Mouse (Mus musculus): Measurements from ENCODE around the gene Aurkaip1. TPM values are rescaled to one million over a fixed set of nuclear protein-coding genes. Genes with fewer than 3 reads are reported as not detected.

The Aurkaip1 gene
- polyA plus RNA-seq, 1 experiment from 2014 or later = 141 TPM

GRCm38 (mm10) chr4:155843231-155843630 is 12.2 kb downstream of the Aurkaip1 start:
- Histone ChIP-seq H3K36me3 (ENCODE audit: control insufficient read depth, insufficient read depth, low read length) (no peaks in the 10 kb centered on the region), H3K27ac (ENCODE audit: low read depth, low read length) (no peak overlapping the region), H3K9me3 (ENCODE audit: control insufficient read depth, low read length) (no peaks in the 10 kb centered on the region), H3K4me3 (ENCODE audit: low read depth, low read length) (no peak overlapping the region), H3K4me2 (ENCODE audit: low read depth, low read length, severe bottlenecking) (no peak overlapping the region), H3K9ac (ENCODE audit: low read length) (no peak overlapping the region), H3K4me1 (replicated peaks; ENCODE audit: control insufficient read depth, insufficient read depth, low read length) (peaks cover 21% of the 10 kb centered on the region; the same call in 1 of the 2 replicates), H3K27me3 (ENCODE audit: control insufficient read depth, insufficient read depth, low read length) (peaks cover 5% of the 10 kb centered on the region; the same call in 1 of the 2 replicates)
- DNase-seq (ENCODE audit: low spot score) (no peak), ATAC-seq (replicated peaks; ENCODE audit: low FRiP score) (no peak)
- 93% methylated on average over 5 of the region's 5 CpGs for WGBS

GRCm38 (mm10) chr4:155846871-155847578 is 16.0 kb downstream of the Aurkaip1 start, which contains the start of gene Dvl1:
Gene Dvl1 (plus strand): TSS chr4:155847402.
- 2% methylated on average over 63 of the region's 65 CpGs for WGBS
- Histone ChIP-seq H3K9me3 (ENCODE audit: control insufficient read depth, low read length) (no peaks in the 10 kb centered on the region), H3K9ac (ENCODE audit: low read length) (peak within 1 kb of the TSS; percentile 88), H3K36me3 (ENCODE audit: control insufficient read depth, insufficient read depth, low read length) (no peaks in the 10 kb centered on the region), H3K27ac (ENCODE audit: low read depth, low read length) (peak within 1 kb of the TSS; percentile 12; the same call in 1 of the 2 replicates), H3K4me1 (replicated peaks; ENCODE audit: control insufficient read depth, insufficient read depth, low read length) (peaks cover 10% of the 10 kb centered on the region; the same call in 1 of the 2 replicates), H3K4me3 (ENCODE audit: low read depth, low read length) (peak within 1 kb of the TSS; percentile 93), H3K27me3 (ENCODE audit: control insufficient read depth, insufficient read depth, low read length) (no peaks in the 10 kb centered on the region), H3K4me2 (ENCODE audit: low read depth, low read length, severe bottlenecking) (peak within 1 kb of the TSS; percentile 89)
- DNase-seq (ENCODE audit: low spot score) (peak; percentile 98), ATAC-seq (replicated peaks; ENCODE audit: low FRiP score) (peak; percentile 94)

- 1% methylated on average over 61 of the region's 69 CpGs for WGBS
- H3K4me2 ChIP-seq (ENCODE audit: low read depth, low read length, severe bottlenecking) = peak overlapping the region; percentile 89
- peak overlapping the region; percentile 88 for H3K9ac ChIP-seq (ENCODE audit: low read length)
- H3K36me3 ChIP-seq (ENCODE audit: control insufficient read depth, insufficient read depth, low read length) = no peaks in the 10 kb centered on the region
- H3K27ac ChIP-seq (ENCODE audit: low read depth, low read length) = peak overlapping the region; percentile 12; the same call in 1 of the 2 replicates
- no peaks in the 10 kb centered on the region for H3K27me3 ChIP-seq (ENCODE audit: control insufficient read depth, insufficient read depth, low read length)
- H3K9me3 ChIP-seq (ENCODE audit: control insufficient read depth, low read length) = no peaks in the 10 kb centered on the region
- DNase-seq (ENCODE audit: low spot score) (peak; percentile 72), ATAC-seq (replicated peaks; ENCODE audit: low FRiP score) (peak; percentile 37)
- peak overlapping the region; percentile 93 for H3K4me3 ChIP-seq (ENCODE audit: low read depth, low read length)
- H3K4me1 ChIP-seq (replicated peaks; ENCODE audit: control insufficient read depth, insufficient read depth, low read length) = peaks cover 10% of the 10 kb centered on the region; the same call in 1 of the 2 replicates
Measured at GRCm38 (mm10) chr4:155847591-155848352, 16.7 kb downstream of the Aurkaip1 start.

- H3K27me3 ChIP-seq (ENCODE audit: control insufficient read depth, insufficient read depth, low read length) = no peaks in the 10 kb centered on the region
- peak overlapping the region; percentile 93 for H3K4me3 ChIP-seq (ENCODE audit: low read depth, low read length)
- 58% methylated on average over 7 of the region's 7 CpGs for WGBS
- peak overlapping the region; percentile 88 for H3K9ac ChIP-seq (ENCODE audit: low read length)
- H3K4me2 ChIP-seq (ENCODE audit: low read depth, low read length, severe bottlenecking) = peak overlapping the region; percentile 89
- no peak for DNase-seq (ENCODE audit: low spot score)
- H3K4me1 ChIP-seq (replicated peaks; ENCODE audit: control insufficient read depth, insufficient read depth, low read length) = peaks cover 10% of the 10 kb centered on the region; the same call in 1 of the 2 replicates
- no peak for ATAC-seq (replicated peaks; ENCODE audit: low FRiP score)
- H3K27ac ChIP-seq (ENCODE audit: low read depth, low read length) = no peak overlapping the region
- no peaks in the 10 kb centered on the region for H3K9me3 ChIP-seq (ENCODE audit: control insufficient read depth, low read length)
- no peaks in the 10 kb centered on the region; the same call in 1 of the 2 replicates for H3K36me3 ChIP-seq (ENCODE audit: control insufficient read depth, insufficient read depth, low read length)
Measured at GRCm38 (mm10) chr4:155848434-155849095, 17.5 kb downstream of the Aurkaip1 start.

- no peak overlapping the region for H3K4me2 ChIP-seq (ENCODE audit: low read depth, low read length, severe bottlenecking)
- H3K9me3 ChIP-seq (ENCODE audit: control insufficient read depth, low read length) = no peaks in the 10 kb centered on the region
- DNase-seq (ENCODE audit: low spot score) (no peak), ATAC-seq (replicated peaks; ENCODE audit: low FRiP score) (no peak)
- H3K4me3 ChIP-seq (ENCODE audit: low read depth, low read length) = no peak overlapping the region
- H3K36me3 ChIP-seq (ENCODE audit: control insufficient read depth, insufficient read depth, low read length) = no peaks in the 10 kb centered on the region; the same call in 1 of the 2 replicates
- H3K27ac ChIP-seq (ENCODE audit: low read depth, low read length) = no peak overlapping the region
- no peak overlapping the region for H3K9ac ChIP-seq (ENCODE audit: low read length)
- H3K4me1 ChIP-seq (replicated peaks; ENCODE audit: control insufficient read depth, insufficient read depth, low read length) = peaks cover 10% of the 10 kb centered on the region; the same call in 1 of the 2 replicates
- H3K27me3 ChIP-seq (ENCODE audit: control insufficient read depth, insufficient read depth, low read length) = no peaks in the 10 kb centered on the region
- WGBS = 82% methylated on average over 2 of the region's 2 CpGs
Measured at GRCm38 (mm10) chr4:155849391-155849790, 18.3 kb downstream of the Aurkaip1 start.

- peaks cover 10% of the 10 kb centered on the region; the same call in 1 of the 2 replicates for H3K4me1 ChIP-seq (replicated peaks; ENCODE audit: control insufficient read depth, insufficient read depth, low read length)
- no peak overlapping the region for H3K9ac ChIP-seq (ENCODE audit: low read length)
- H3K4me2 ChIP-seq (ENCODE audit: low read depth, low read length, severe bottlenecking) = no peak overlapping the region
- H3K27me3 ChIP-seq (ENCODE audit: control insufficient read depth, insufficient read depth, low read length) = no peaks in the 10 kb centered on the region
- H3K27ac ChIP-seq (ENCODE audit: low read depth, low read length) = no peak overlapping the region
- ATAC-seq (replicated peaks; ENCODE audit: low FRiP score) = no peak
- no peak overlapping the region for H3K4me3 ChIP-seq (ENCODE audit: low read depth, low read length)
- H3K36me3 ChIP-seq (ENCODE audit: control insufficient read depth, insufficient read depth, low read length) = no peaks in the 10 kb centered on the region; the same call in 1 of the 2 replicates
- 97% methylated on average over 3 of the region's 3 CpGs for WGBS
- H3K9me3 ChIP-seq (ENCODE audit: control insufficient read depth, low read length) = no peaks in the 10 kb centered on the region
- no peak for DNase-seq (ENCODE audit: low spot score)
Measured at GRCm38 (mm10) chr4:155849792-155850451, 18.9 kb downstream of the Aurkaip1 start.

- no peaks in the 10 kb centered on the region for H3K27me3 ChIP-seq (ENCODE audit: control insufficient read depth, insufficient read depth, low read length)
- H3K36me3 ChIP-seq (ENCODE audit: control insufficient read depth, insufficient read depth, low read length) = no peaks in the 10 kb centered on the region; the same call in 1 of the 2 replicates
- no peak overlapping the region for H3K4me2 ChIP-seq (ENCODE audit: low read depth, low read length, severe bottlenecking)
- H3K9me3 ChIP-seq (ENCODE audit: control insufficient read depth, low read length) = no peaks in the 10 kb centered on the region
- H3K27ac ChIP-seq (ENCODE audit: low read depth, low read length) = no peak overlapping the region
- no peak overlapping the region for H3K9ac ChIP-seq (ENCODE audit: low read length)
- no peak overlapping the region for H3K4me3 ChIP-seq (ENCODE audit: low read depth, low read length)
- no peak for DNase-seq (ENCODE audit: low spot score)
- 87% methylated on average over 3 of the region's 3 CpGs for WGBS
- no peak for ATAC-seq (replicated peaks; ENCODE audit: low FRiP score)
- peaks cover 10% of the 10 kb centered on the region; the same call in 1 of the 2 replicates for H3K4me1 ChIP-seq (replicated peaks; ENCODE audit: control insufficient read depth, insufficient read depth, low read length)
Measured at GRCm38 (mm10) chr4:155851368-155851767, 20.3 kb downstream of the Aurkaip1 start.
